Mouse (Mus musculus) cerebellum, adult 11-12 months (tissue): ENCODE measurements around the gene Gm21863.
"Not testable (repeated sequence)": the region's sequence is repeated elsewhere in the genome, so short reads cannot be mapped to it uniquely, and the experiment has no call there.

Source experiments
- DNase-seq: peaks from one replicate; pipeline ENCODE4 v3.0.0; 2022

Gene Gm21863

DNA sequence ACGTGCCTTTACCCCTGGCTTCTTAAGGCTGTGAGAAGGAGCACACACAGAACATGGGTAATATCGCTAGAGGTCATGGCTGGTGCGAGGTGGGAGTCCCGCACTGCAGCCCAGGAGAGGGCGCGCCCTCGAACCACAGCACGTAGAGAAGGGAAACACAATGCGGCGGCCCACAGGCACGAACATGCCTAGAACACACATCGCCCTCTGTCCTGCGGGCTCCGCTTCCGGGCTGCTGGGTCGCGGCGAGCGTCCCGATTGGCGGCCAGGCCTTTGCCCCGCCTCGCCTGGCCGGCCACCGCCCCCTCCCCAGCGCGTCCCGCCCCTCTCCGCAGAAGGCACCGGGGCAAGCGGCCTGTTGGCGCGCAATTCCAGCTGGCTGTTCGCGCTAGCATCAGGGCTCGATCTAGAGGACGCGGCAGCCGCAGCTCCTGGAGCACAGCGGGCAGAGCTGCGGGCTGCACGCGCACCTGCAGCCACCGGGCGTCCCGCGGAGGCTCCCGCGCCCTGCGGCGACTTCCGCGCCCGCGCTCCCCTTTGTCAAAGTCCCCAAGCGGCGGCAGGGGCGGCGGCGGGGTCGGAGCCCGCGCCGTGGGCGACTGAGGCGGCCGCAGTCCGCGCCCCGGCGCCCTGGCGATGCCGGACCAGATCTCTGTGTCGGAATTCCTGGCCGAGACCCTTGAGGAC is at the start of gene Gm21863:
Gene Gm21863, plus strand, starts transcription at position 637 of the 687 bp plus-strand sequence.
- not testable (repeated sequence) for DNase-seq

- DNase-seq, result not testable (repeated sequence)
These were observed 26.3 kb upstream of the Gm21863 start for GRCm38 (mm10) chr12:19928049-19928448.
